Mouse (Mus musculus): ENCODE results near the gene Lman1l. TPM values are rescaled to one million over a fixed set of nuclear protein-coding genes. Genes with fewer than 3 reads are reported as not detected.

Gene Lman1l
- not detected for total RNA-seq (2021)
- long read RNA-seq, experiment 1 = 0 reads
- long read RNA-seq, experiment 2 = 0 reads

- no peak within 1 kb of the TSS for H3K4me3 ChIP-seq
- TF ChIP-seq CTCF (IDR thresholded peaks at IDR 0.05) = no peak
- DNase-seq (ENCODE audit: extremely low spot score in 1 of 2, low spot score in 2 of 2) = no peak
- intact Hi-C loops (cut with DNase I) = no loop called here
- no peak within 1 kb of the TSS for H3K27ac ChIP-seq
Observed at GRCm38 (mm10) chr9:57620674-57621073, at the start of gene Lman1l. Lman1l (minus strand) TSS chr9:57620774.

- Histone ChIP-seq H3K27ac (no peak overlapping the region), H3K4me3 (no peak overlapping the region)
- no peak for DNase-seq (ENCODE audit: extremely low spot score in 1 of 2, low spot score in 2 of 2)
- intact Hi-C loops (cut with DNase I) = loop anchor here (10.0 kb wide), 1 partner anchor 175 kb away; no protein-coding TSS in a partner anchor
- no peak for TF ChIP-seq CTCF (IDR thresholded peaks at IDR 0.05)
Observed at GRCm38 (mm10) chr9:57669566-57669965, 49.0 kb upstream of the Lman1l start.

GRCm38 (mm10) chr9:57668277-57668676, 47.7 kb upstream of the Lman1l start:
- intact Hi-C loops (cut with DNase I) = loop anchor here (10.0 kb wide), 1 partner anchor 177 kb away; no protein-coding TSS in a partner anchor

GRCm38 (mm10) chr9:57667817-57668216, 47.2 kb upstream of the Lman1l start:
- TF ChIP-seq CTCF (IDR thresholded peaks at IDR 0.05) = no peak
- no peak overlapping the region for H3K4me3 ChIP-seq
- no peak for DNase-seq (ENCODE audit: extremely low spot score in 1 of 2, low spot score in 2 of 2)
- intact Hi-C loops (cut with DNase I) = loop anchor here (10.0 kb wide), 1 partner anchor 177 kb away; no protein-coding TSS in a partner anchor
- no peak overlapping the region for H3K27ac ChIP-seq

More at GRCm38 (mm10) chr9:57668277-57668676, 47.7 kb upstream of the Lman1l start:
- Histone ChIP-seq H3K4me3 (no peak overlapping the region), H3K27ac (no peak overlapping the region)
- TF ChIP-seq CTCF (IDR thresholded peaks at IDR 0.05) = no peak
- DNase-seq (ENCODE audit: extremely low spot score in 1 of 2, low spot score in 2 of 2) = no peak

GRCm38 (mm10) chr9:57667136-57667535, 46.6 kb upstream of the Lman1l start:
- no peak overlapping the region for H3K27ac ChIP-seq
- H3K4me3 ChIP-seq = no peak overlapping the region
- TF ChIP-seq CTCF (IDR thresholded peaks at IDR 0.05) = no peak
- intact Hi-C loops (cut with DNase I) = loop anchor here (10.0 kb wide), 1 partner anchor 178 kb away; no protein-coding TSS in a partner anchor
- DNase-seq (ENCODE audit: extremely low spot score in 1 of 2, low spot score in 2 of 2) = no peak

- intact Hi-C loops (cut with DNase I) = loop anchor here (10.0 kb wide), 1 partner anchor 178 kb away; no protein-coding TSS in a partner anchor
- no peak for TF ChIP-seq CTCF (IDR thresholded peaks at IDR 0.05)
- no peak for DNase-seq (ENCODE audit: extremely low spot score in 1 of 2, low spot score in 2 of 2)
- H3K4me3 ChIP-seq = no peak overlapping the region
- no peak overlapping the region for H3K27ac ChIP-seq
Observed at GRCm38 (mm10) chr9:57666536-57666935, 46.0 kb upstream of the Lman1l start.

- intact Hi-C loops (cut with DNase I) = loop anchor here (10.0 kb wide), 1 partner anchor 180 kb away; no protein-coding TSS in a partner anchor
- no peak for TF ChIP-seq CTCF (IDR thresholded peaks at IDR 0.05)
- no peak for DNase-seq (ENCODE audit: extremely low spot score in 1 of 2, low spot score in 2 of 2)
- no peak overlapping the region for H3K4me3 ChIP-seq
- H3K27ac ChIP-seq = no peak overlapping the region
Observed at GRCm38 (mm10) chr9:57664616-57665015, 44.0 kb upstream of the Lman1l start.

GRCm38 (mm10) chr9:57661552-57661951, 41.0 kb upstream of the Lman1l start:
- H3K27ac ChIP-seq = no peak overlapping the region
- no peak overlapping the region for H3K4me3 ChIP-seq
- no peak for DNase-seq (ENCODE audit: extremely low spot score in 1 of 2, low spot score in 2 of 2)
- intact Hi-C loops (cut with DNase I) = loop anchor here (10.0 kb wide), 1 partner anchor 183 kb away; no protein-coding TSS in a partner anchor
- TF ChIP-seq CTCF (IDR thresholded peaks at IDR 0.05) = no peak

GRCm38 (mm10) chr9:57660501-57660900, 39.9 kb upstream of the Lman1l start:
- no peak for TF ChIP-seq CTCF (IDR thresholded peaks at IDR 0.05)
- Histone ChIP-seq H3K4me3 (no peak overlapping the region), H3K27ac (no peak overlapping the region)
- intact Hi-C loops (cut with DNase I) = loop anchor here (10.0 kb wide), 1 partner anchor 184 kb away; no protein-coding TSS in a partner anchor
- DNase-seq (ENCODE audit: extremely low spot score in 1 of 2, low spot score in 2 of 2) = no peak

GRCm38 (mm10) chr9:57659774-57660173, 39.2 kb upstream of the Lman1l start:
- peak; percentile 72 to 76 for DNase-seq (ENCODE audit: extremely low spot score in 1 of 2, low spot score in 2 of 2)
- Histone ChIP-seq H3K4me3 (no peak overlapping the region), H3K27ac (no peak overlapping the region)
- TF ChIP-seq CTCF (IDR thresholded peaks at IDR 0.05) = peak; percentile 86
- intact Hi-C loops (cut with DNase I) = loop anchor here (1.0 to 10.0 kb wide), 5 partner anchors 67 to 338 kb away; partner anchors contain the start of gene Cox5a

GRCm38 (mm10) chr9:57658970-57659369, 38.4 kb upstream of the Lman1l start:
- intact Hi-C loops (cut with DNase I) = loop anchor here (1.0 to 5.0 kb wide), 4 partner anchors 67 to 338 kb away; partner anchors contain the start of gene Cox5a
- no peak overlapping the region for H3K4me3 ChIP-seq
- no peak for TF ChIP-seq CTCF (IDR thresholded peaks at IDR 0.05)
- no peak for DNase-seq (ENCODE audit: extremely low spot score in 1 of 2, low spot score in 2 of 2)
- no peak overlapping the region for H3K27ac ChIP-seq

GRCm38 (mm10) chr9:57657843-57658242, 37.3 kb upstream of the Lman1l start:
- Histone ChIP-seq H3K27ac (no peak overlapping the region), H3K4me3 (no peak overlapping the region)
- DNase-seq (ENCODE audit: extremely low spot score in 1 of 2, low spot score in 2 of 2) = no peak
- no peak for TF ChIP-seq CTCF (IDR thresholded peaks at IDR 0.05)
- intact Hi-C loops (cut with DNase I) = loop anchor here (5.0 kb wide), 3 partner anchors 66 to 339 kb away; partner anchors contain the start of gene Cox5a

Data from left cerebral cortex, adult 2 months (tissue).